Mouse (Mus musculus) skeletal muscle tissue, adult 2 months (tissue): ENCODE measurements around the gene Il17re.

Source experiments
- DNase-seq: peaks from one replicate; pipeline ENCODE4 v3.0.0-alpha.2; 2012; ENCODE audit warnings: low read depth, low spot score

The Il17re gene

GRCm38 (mm10) chr6:113457952-113458534 lies at the start of gene Il17re:
Gene Il17re, plus strand, starts transcription at chr6:113458484.
- DNase-seq, result no peak

- DNase-seq, result no peak
These were observed 48.3 kb upstream of the Il17re start for GRCm38 (mm10) chr6:113410001-113410400.

GRCm38 (mm10) chr6:113416416-113416815 lies 41.9 kb upstream of the Il17re start:
- no peak for DNase-seq

- DNase-seq, result no peak
These were observed 39.7 kb upstream of the Il17re start for GRCm38 (mm10) chr6:113418441-113419198.

- DNase-seq, result peak; percentile 97
These were observed 39.1 kb upstream of the Il17re start, which contains the start of gene Rpusd3 for GRCm38 (mm10) chr6:113419199-113419587. Gene Rpusd3, minus strand, starts transcription at chr6:113419340.

- no peak for DNase-seq
These were observed 35.3 kb upstream of the Il17re start for GRCm38 (mm10) chr6:113423000-113423399.

GRCm38 (mm10) chr6:113424187-113424586 lies 34.1 kb upstream of the Il17re start:
- DNase-seq, result no peak

GRCm38 (mm10) chr6:113426696-113427095 lies 31.6 kb upstream of the Il17re start:
- no peak for DNase-seq

- no peak for DNase-seq
These were observed 30.9 kb upstream of the Il17re start for GRCm38 (mm10) chr6:113427397-113427796.

GRCm38 (mm10) chr6:113428006-113428405 lies 30.3 kb upstream of the Il17re start:
- no peak for DNase-seq

GRCm38 (mm10) chr6:113429965-113430364 lies 28.3 kb upstream of the Il17re start:
- DNase-seq, result no peak

- no peak for DNase-seq
These were observed 27.4 kb upstream of the Il17re start for GRCm38 (mm10) chr6:113430846-113431245.

- no peak for DNase-seq
These were observed 26.5 kb upstream of the Il17re start for GRCm38 (mm10) chr6:113431801-113432200.

- DNase-seq, result no peak
These were observed 24.6 kb upstream of the Il17re start for GRCm38 (mm10) chr6:113433661-113434060.

GRCm38 (mm10) chr6:113434691-113435090 lies 23.6 kb upstream of the Il17re start:
- DNase-seq, result no peak

GRCm38 (mm10) chr6:113435664-113436205 lies 22.5 kb upstream of the Il17re start, which contains the start of gene Cidec:
Gene Cidec, minus strand, starts transcription at chr6:113435760.
- DNase-seq, result no peak

- DNase-seq, result no peak
These were observed 21.1 kb upstream of the Il17re start for GRCm38 (mm10) chr6:113437135-113437534.

- no peak for DNase-seq
These were observed 19.4 kb upstream of the Il17re start for GRCm38 (mm10) chr6:113438721-113439430.

- DNase-seq, result no peak
These were observed 17.6 kb upstream of the Il17re start for GRCm38 (mm10) chr6:113440686-113441085.

GRCm38 (mm10) chr6:113441147-113441680 lies 17.1 kb upstream of the Il17re start:
- DNase-seq, result peak; percentile 72

GRCm38 (mm10) chr6:113442087-113442441 lies 16.2 kb upstream of the Il17re start:
- no peak for DNase-seq
